25 mouse cellular contexts compared by ENCODE assay signal in genomic region chr13:113196808-113197674, GRCm38 (mm10). TPM values are rescaled to one million over a fixed set of nuclear protein-coding genes. Genes with fewer than 3 reads are reported as not detected.
A peak's percentile ranks its signal among the peaks of the same experiment; 100 is the strongest.
DNase-seq lines count a peak whose midpoint lies in the region; ATAC-seq and TF ChIP-seq lines count a peak whose summit lies in the region.
"Had no signal": no experiment of that assay in that cellular context is flagged by ENCODE, and none has a peak within 500 bp of the region (broad histone marks: within the 10 kb centered on the region; RNA-seq: fewer than 3 reads in every experiment).

No protein-coding gene starts in this region.

- no peak overlapping the region for H3K27ac ChIP-seq in forebrain, embryonic 10.5 days
- no peak overlapping the region for H3K27ac ChIP-seq in forebrain, postnatal 0 days (ENCODE audit: low read depth, low read length)
- no peak overlapping the region for H3K27ac ChIP-seq in midbrain, embryonic 13.5 days
- H3K27ac ChIP-seq in embryonic facial prominence, embryonic 10.5 days (replicated peaks), result no peak overlapping the region
- H3K27ac ChIP-seq: embryonic facial prominence, embryonic 15.5 days; heart, embryonic 15.5 days; kidney, postnatal 0 days; liver, embryonic 15.5 days; stomach, postnatal 0 days had no signal

- peaks cover 13% of the 10 kb centered on the region for H3K4me1 ChIP-seq in forebrain, embryonic 10.5 days
- no peaks in the 10 kb centered on the region for H3K4me1 ChIP-seq in forebrain, postnatal 0 days (ENCODE audit: insufficient read depth)
- no peaks in the 10 kb centered on the region for H3K4me1 ChIP-seq in midbrain, embryonic 13.5 days (replicated peaks)
- peaks cover 13% of the 10 kb centered on the region for H3K4me1 ChIP-seq in embryonic facial prominence, embryonic 10.5 days
- H3K4me1 ChIP-seq: embryonic facial prominence, embryonic 15.5 days; heart, embryonic 15.5 days; liver, embryonic 15.5 days had no signal

- H3K9ac ChIP-seq in forebrain, postnatal 0 days, result no peak overlapping the region
- H3K9ac ChIP-seq in midbrain, embryonic 13.5 days (replicated peaks), result no peak overlapping the region
- H3K9ac ChIP-seq: embryonic facial prominence, embryonic 15.5 days; heart, embryonic 15.5 days; liver, embryonic 15.5 days had no signal

- H3K9me3 ChIP-seq in forebrain, embryonic 10.5 days, result no peaks in the 10 kb centered on the region
- no peaks in the 10 kb centered on the region for H3K9me3 ChIP-seq in forebrain, postnatal 0 days (ENCODE audit: low read length)
- H3K9me3 ChIP-seq in midbrain, embryonic 13.5 days, result no peaks in the 10 kb centered on the region
- no peaks in the 10 kb centered on the region for H3K9me3 ChIP-seq in embryonic facial prominence, embryonic 10.5 days
- H3K9me3 ChIP-seq: embryonic facial prominence, embryonic 15.5 days; heart, embryonic 15.5 days; liver, embryonic 15.5 days; megakaryocyte, embryonic 14.5 days had no signal

- H3K4me2 ChIP-seq in forebrain, postnatal 0 days (ENCODE audit: low read depth), result no peak overlapping the region
- no peak overlapping the region for H3K4me2 ChIP-seq in midbrain, embryonic 13.5 days (replicated peaks)
- H3K4me2 ChIP-seq: embryonic facial prominence, embryonic 15.5 days; heart, embryonic 15.5 days; liver, embryonic 15.5 days had no signal

- no peaks in the 10 kb centered on the region for H3K36me3 ChIP-seq in forebrain, embryonic 10.5 days (replicated peaks)
- H3K36me3 ChIP-seq in forebrain, postnatal 0 days (ENCODE audit: insufficient read depth), result no peaks in the 10 kb centered on the region
- H3K36me3 ChIP-seq in midbrain, embryonic 13.5 days, result no peaks in the 10 kb centered on the region
- no peaks in the 10 kb centered on the region for H3K36me3 ChIP-seq in embryonic facial prominence, embryonic 10.5 days (replicated peaks)
- H3K36me3 ChIP-seq: embryonic facial prominence, embryonic 15.5 days; heart, embryonic 15.5 days; liver, embryonic 15.5 days had no signal

- no peak for TF ChIP-seq CTCF in forebrain, postnatal 0 days (IDR thresholded peaks at IDR 0.05; ENCODE audit: low read depth)
- no peak for TF ChIP-seq CTCF in brain, embryonic 14.5 days (IDR thresholded peaks at IDR 0.05; ENCODE audit: borderline replicate concordance, extremely low read depth, insufficient read depth, insufficient read length)

- no peak for TF ChIP-seq POLR2A in brain, embryonic 14.5 days (IDR thresholded peaks at IDR 0.05; ENCODE audit: borderline replicate concordance, extremely low read depth, insufficient read depth, insufficient read length, poor library complexity, severe bottlenecking)

- ATAC-seq in forebrain, postnatal 0 days, result no peak
- ATAC-seq in midbrain, embryonic 13.5 days, result peak; percentile 40
- ATAC-seq: hindbrain, embryonic 16.5 days had no signal

- peak; percentile 12 for DNase-seq in forebrain, embryonic 10.5 days (ENCODE audit: extremely low spot score, low spot score)
- no peak for DNase-seq in forebrain, postnatal 0 days
- peak; percentile 10 for DNase-seq in CD4-positive helper T cell, adult 2 months (ENCODE audit: low read depth, low spot score)
- peak; percentile 27 for DNase-seq in brain, embryonic 14.5 days (ENCODE audit: low read depth)
- no peak for DNase-seq in layer of hippocampus, adult 11-12 months (ENCODE audit: low spot score)
- DNase-seq in embryonic facial prominence, embryonic 10.5 days (ENCODE audit: low spot score), result no peak
- DNase-seq: adrenal gland, adult 8-10 months; cerebellum, adult 11 months; cerebellum, postnatal 14 days; embryo, embryonic 11 days; gastrocnemius, postnatal 14 days; kidney, adult 11 months had no signal

- H3K27me3 ChIP-seq in forebrain, embryonic 10.5 days (ENCODE audit: poor library complexity, severe bottlenecking), result no peaks in the 10 kb centered on the region; the same call in 1 of the 2 replicates
- no peaks in the 10 kb centered on the region for H3K27me3 ChIP-seq in forebrain, postnatal 0 days (ENCODE audit: insufficient read depth, low read length)
- H3K27me3 ChIP-seq in midbrain, embryonic 13.5 days, result no peaks in the 10 kb centered on the region; the same call in 1 of the 2 replicates
- no peaks in the 10 kb centered on the region for H3K27me3 ChIP-seq in embryonic facial prominence, embryonic 10.5 days (replicated peaks; ENCODE audit: low read depth, poor library complexity, severe bottlenecking)
- H3K27me3 ChIP-seq: embryonic facial prominence, embryonic 15.5 days; heart, embryonic 15.5 days; liver, embryonic 15.5 days; megakaryocyte, embryonic 14.5 days had no signal

- WGBS in forebrain, embryonic 10.5 days, result 61% methylated on average over 13 of the region's 13 CpGs
- WGBS in forebrain, postnatal 0 days, result 55% methylated on average over 13 of the region's 13 CpGs
- WGBS in midbrain, embryonic 13.5 days, result 24% methylated on average over 13 of the region's 13 CpGs
- WGBS in embryonic facial prominence, embryonic 10.5 days, result 70% methylated on average over 13 of the region's 13 CpGs

- no peak overlapping the region for H3K4me3 ChIP-seq in forebrain, embryonic 10.5 days
- no peak overlapping the region for H3K4me3 ChIP-seq in forebrain, postnatal 0 days (ENCODE audit: low read depth, low read length)
- H3K4me3 ChIP-seq in midbrain, embryonic 13.5 days (replicated peaks), result no peak overlapping the region
- H3K4me3 ChIP-seq in embryonic facial prominence, embryonic 10.5 days, result no peak overlapping the region
- H3K4me3 ChIP-seq: embryonic facial prominence, embryonic 15.5 days; heart, embryonic 15.5 days; liver, embryonic 15.5 days had no signal

RNA-seq across cellular contexts. Expression of gene Esm1, which starts 12.4 kb away (rescaled TPM):
- 0.77 and 2.2 TPM in 2 replicates for polyA plus RNA-seq in forebrain, embryonic 10.5 days (2016; fragmentation: Nextera tagmentation; extraction: Ambion mirVana)
- 0.31 and 1.5 TPM in 2 replicates for total RNA-seq in forebrain, postnatal 0 days (2014; rRNA removed)
- 0.88 and 1.4 TPM in 2 replicates for polyA plus RNA-seq in forebrain, postnatal 0 days (2015; fragmentation: Nextera tagmentation; extraction: Ambion mirVana)
- polyA plus RNA-seq in brain, embryonic 14.5 days (2012; rRNA removed), result 0.68 and 1.4 TPM in 2 replicates
- polyA plus RNA-seq in midbrain, embryonic 13.5 days (2015; fragmentation: Nextera tagmentation; extraction: Ambion mirVana), result 1.9 and 2.3 TPM in 2 replicates
- polyA plus RNA-seq in embryonic facial prominence, embryonic 10.5 days (2016; fragmentation: Nextera tagmentation; extraction: Ambion mirVana), result 2.5 and 2.6 TPM in 2 replicates
- total RNA-seq: layer of hippocampus, adult 18-20 months had no signal

RNA-seq across cellular contexts. Expression of gene Gzmk, which starts 28.7 kb away (rescaled TPM):
- not detected in 2 replicates for polyA plus RNA-seq in forebrain, embryonic 10.5 days (2016; fragmentation: Nextera tagmentation; extraction: Ambion mirVana)
- not detected in 2 replicates for total RNA-seq in forebrain, postnatal 0 days (2014; rRNA removed)
- polyA plus RNA-seq in forebrain, postnatal 0 days (2015; fragmentation: Nextera tagmentation; extraction: Ambion mirVana), result not detected in 2 replicates
- not detected in 2 replicates for polyA plus RNA-seq in brain, embryonic 14.5 days (2012; rRNA removed)
- not detected in 2 replicates for polyA plus RNA-seq in midbrain, embryonic 13.5 days (2015; fragmentation: Nextera tagmentation; extraction: Ambion mirVana)
- not detected in 2 replicates for polyA plus RNA-seq in embryonic facial prominence, embryonic 10.5 days (2016; fragmentation: Nextera tagmentation; extraction: Ambion mirVana)
- total RNA-seq: gastrocnemius, postnatal 14 days; heart, adult 8-10 months; hematopoietic stem cell, adult 5-6 weeks had no signal
- polyA plus RNA-seq: embryonic facial prominence, embryonic 15.5 days; heart, embryonic 15.5 days; hindbrain, embryonic 16.5 days; kidney, postnatal 0 days; liver, embryonic 15.5 days; lung, embryonic 16.5 days; stomach, postnatal 0 days; thymus, postnatal 0 days had no signal

Comparison
In these comparisons a context has a peak if more than half of its experiments do, and no peak if none do; other contexts are left out.
1. DNase-seq: peak in forebrain, embryonic 10.5 days (single experiment), CD4-positive helper T cell, adult 2 months (single experiment) and brain, embryonic 14.5 days (single experiment); none in forebrain, postnatal 0 days (single experiment), layer of hippocampus, adult 11-12 months (single experiment) and embryonic facial prominence, embryonic 10.5 days (single experiment).